Mouse (Mus musculus): Measurements from ENCODE around the gene Mbd3l2. TPM values are rescaled to one million over a fixed set of nuclear protein-coding genes. Genes with fewer than 3 reads are reported as not detected.

Gene Mbd3l2
- polyA plus RNA-seq, 1 experiment from 2014 or later, result not detected

DNA sequence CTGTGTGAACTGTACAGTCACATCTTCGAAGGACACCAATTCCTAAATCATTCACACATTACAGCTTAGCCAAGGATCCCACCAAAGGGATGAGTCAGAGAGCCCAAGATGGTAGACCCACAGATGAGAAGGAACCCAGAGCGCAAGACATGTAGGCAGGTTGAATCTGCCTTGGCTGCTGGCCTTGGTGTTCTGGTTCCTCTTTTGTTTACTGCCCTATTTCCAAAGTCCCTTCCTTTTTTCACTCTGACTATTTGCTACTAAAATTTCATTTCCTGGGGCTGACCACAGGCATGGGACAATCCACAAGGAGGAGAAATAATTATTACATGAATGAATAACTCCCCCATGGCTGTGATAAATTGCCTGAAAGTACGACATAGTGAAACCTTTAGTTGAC is 37.6 kb downstream of the Mbd3l2 start:
- Histone ChIP-seq H3K27me3 (replicated peaks; ENCODE audit: control insufficient read depth, insufficient read depth, low read length) (no peaks in the 10 kb centered on the region), H3K4me2 (ENCODE audit: low read depth, low read length) (no peak overlapping the region), H3K4me1 (ENCODE audit: control insufficient read depth, insufficient read depth, low read length) (0 out of 2 replicates have a peak, but pooled peaks cover 4% of the 10 kb centered on the region), H3K4me3 (ENCODE audit: low read depth, low read length) (no peak overlapping the region), H3K36me3 (ENCODE audit: control insufficient read depth, insufficient read depth, low read length) (peaks cover 35% of the 10 kb centered on the region), H3K27ac (replicated peaks; ENCODE audit: low read depth, low read length) (no peak overlapping the region), H3K9me3 (ENCODE audit: control insufficient read depth, low read length) (peaks cover 9% of the 10 kb centered on the region), H3K9ac (ENCODE audit: low read depth, low read length) (no peak overlapping the region)
- 88% methylated on average over 3 of the region's 3 CpGs for WGBS
- no peak for DNase-seq (ENCODE audit: low spot score)
- ATAC-seq (ENCODE audit: low read depth), result no peak

GRCm38 (mm10) chr9:18473324-18474128 is 43.1 kb downstream of the Mbd3l2 start:
- Histone ChIP-seq H3K27me3 (replicated peaks; ENCODE audit: control insufficient read depth, insufficient read depth, low read length) (no peaks in the 10 kb centered on the region), H3K4me3 (ENCODE audit: low read depth, low read length) (peak overlapping the region; percentile 64), H3K4me1 (ENCODE audit: control insufficient read depth, insufficient read depth, low read length) (0 out of 2 replicates have a peak, but pooled peaks cover 4% of the 10 kb centered on the region), H3K9ac (ENCODE audit: low read depth, low read length) (peak overlapping the region; percentile 75), H3K9me3 (ENCODE audit: control insufficient read depth, low read length) (no peaks in the 10 kb centered on the region), H3K27ac (replicated peaks; ENCODE audit: low read depth, low read length) (peak overlapping the region; percentile 87), H3K4me2 (ENCODE audit: low read depth, low read length) (peak overlapping the region; percentile 75), H3K36me3 (ENCODE audit: control insufficient read depth, insufficient read depth, low read length) (no peaks in the 10 kb centered on the region)
- peak; percentile 99 for ATAC-seq (ENCODE audit: low read depth)
- WGBS, result 5% methylated on average over 34 of the region's 39 CpGs
- DNase-seq (ENCODE audit: low spot score), result peak; percentile 94

DNA sequence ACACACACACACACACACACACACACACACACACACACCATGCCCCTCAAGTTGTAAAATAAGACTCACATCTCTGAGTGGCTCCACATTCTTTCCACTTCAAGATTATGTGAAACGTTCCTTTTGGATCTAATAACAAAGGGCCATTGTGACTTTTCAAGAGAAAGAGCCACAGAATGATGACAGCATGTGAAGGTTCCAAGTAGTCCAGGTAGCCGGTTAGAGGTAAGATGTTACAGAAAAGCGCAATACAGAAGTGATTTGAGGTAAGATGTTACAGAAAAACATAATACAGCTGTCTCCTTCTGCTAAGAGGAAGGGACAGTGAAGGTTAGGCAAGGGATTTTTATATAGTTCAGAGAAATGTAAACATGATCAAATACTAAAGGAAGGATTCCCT is 47.7 kb downstream of the Mbd3l2 start, which contains the start of the genes Zfp558 and Mbd3l1:
TSS of gene Zfp558 (minus strand) at position 101 of the 400 bp plus-strand sequence.
TSS of gene Mbd3l1 (plus strand) at position 192 of the 400 bp plus-strand sequence.
- DNase-seq (ENCODE audit: low spot score), result no peak
- WGBS, result 68% methylated on average over 3 of the region's 3 CpGs
- H3K4me3 ChIP-seq (ENCODE audit: low read depth, low read length), result no peak within 1 kb of the TSS

More for the DNA sequence above, 47.7 kb downstream of the Mbd3l2 start, which contains the start of the genes Zfp558 and Mbd3l1:
- H3K4me1 ChIP-seq (ENCODE audit: control insufficient read depth, insufficient read depth, low read length), result no peaks in the 10 kb centered on the region
- no peaks in the 10 kb centered on the region for H3K36me3 ChIP-seq (ENCODE audit: control insufficient read depth, insufficient read depth, low read length)
- no peak within 1 kb of the TSS for H3K4me2 ChIP-seq (ENCODE audit: low read depth, low read length)
- H3K27me3 ChIP-seq (replicated peaks; ENCODE audit: control insufficient read depth, insufficient read depth, low read length), result no peaks in the 10 kb centered on the region
- no peak for ATAC-seq (ENCODE audit: low read depth)
- no peak within 1 kb of the TSS for H3K27ac ChIP-seq (replicated peaks; ENCODE audit: low read depth, low read length)
- H3K9ac ChIP-seq (ENCODE audit: low read depth, low read length), result no peak within 1 kb of the TSS
- no peaks in the 10 kb centered on the region for H3K9me3 ChIP-seq (ENCODE audit: control insufficient read depth, low read length)

Small RNA genes within 50 kb of the gene (microRNA-seq; reads per million reads assigned to microRNA genes)
- not detected for gene Gm22854 (ENCODE audit: borderline number of aligned reads)

Other genes starting within 250 kb of the Mbd3l2 start
- gene Chordc1, start 138.5 kb upstream of the Mbd3l2 start, polyA plus RNA-seq (2014; fragmentation: Nextera tagmentation; extraction: Ambion mirVana), result 84.7 and 92.9 TPM in 2 replicates
- gene Naalad2, start 27.7 kb upstream of the Mbd3l2 start, polyA plus RNA-seq (2014; fragmentation: Nextera tagmentation; extraction: Ambion mirVana), result 7.4 and 7.7 TPM in 2 replicates
- not detected in 2 replicates for gene Ubtfl1, start 26.2 kb upstream of the Mbd3l2 start, polyA plus RNA-seq (2014; fragmentation: Nextera tagmentation; extraction: Ambion mirVana)
- 4.4 and 5.2 TPM in 2 replicates for gene Zfp558, start 47.6 kb downstream of the Mbd3l2 start, polyA plus RNA-seq (2014; fragmentation: Nextera tagmentation; extraction: Ambion mirVana)
- gene Mbd3l1, start 47.7 kb downstream of the Mbd3l2 start, polyA plus RNA-seq (2014; fragmentation: Nextera tagmentation; extraction: Ambion mirVana), result not detected in 2 replicates
- 0.63 and 0.79 TPM in 2 replicates for gene Muc16, start 243.9 kb downstream of the Mbd3l2 start, polyA plus RNA-seq (2014; fragmentation: Nextera tagmentation; extraction: Ambion mirVana)

Data from embryonic facial prominence, embryonic 14.5 days (tissue).